Mouse (Mus musculus) cerebellum, postnatal 4 days (tissue): ENCODE measurements around the gene Fermt3.
"Not testable (repeated sequence)": the region's sequence is repeated elsewhere in the genome, so short reads cannot be mapped to it uniquely, and the experiment has no call there.

Experiments used
- DNase-seq, 2 experiments: peaks; one replicate each; pipeline ENCODE4 v3.0.0; 2022; ENCODE audit warnings: low spot score in 2 of 2, mixed read lengths in 1 of 2

The Fermt3 gene

GRCm38 (mm10) chr19:7019191-7019590 lies at the start of gene Fermt3:
TSS of gene Fermt3 (minus strand) at chr19:7019469.
- DNase-seq, result no peak

- DNase-seq, result peak; percentile 82 to 92
These were observed 48.9 kb upstream of the Fermt3 start for GRCm38 (mm10) chr19:7068136-7068535.

GRCm38 (mm10) chr19:7067344-7068050 lies 48.2 kb upstream of the Fermt3 start:
- no peak for DNase-seq

GRCm38 (mm10) chr19:7066828-7067342 lies 47.6 kb upstream of the Fermt3 start:
- no peak for DNase-seq

DNA sequence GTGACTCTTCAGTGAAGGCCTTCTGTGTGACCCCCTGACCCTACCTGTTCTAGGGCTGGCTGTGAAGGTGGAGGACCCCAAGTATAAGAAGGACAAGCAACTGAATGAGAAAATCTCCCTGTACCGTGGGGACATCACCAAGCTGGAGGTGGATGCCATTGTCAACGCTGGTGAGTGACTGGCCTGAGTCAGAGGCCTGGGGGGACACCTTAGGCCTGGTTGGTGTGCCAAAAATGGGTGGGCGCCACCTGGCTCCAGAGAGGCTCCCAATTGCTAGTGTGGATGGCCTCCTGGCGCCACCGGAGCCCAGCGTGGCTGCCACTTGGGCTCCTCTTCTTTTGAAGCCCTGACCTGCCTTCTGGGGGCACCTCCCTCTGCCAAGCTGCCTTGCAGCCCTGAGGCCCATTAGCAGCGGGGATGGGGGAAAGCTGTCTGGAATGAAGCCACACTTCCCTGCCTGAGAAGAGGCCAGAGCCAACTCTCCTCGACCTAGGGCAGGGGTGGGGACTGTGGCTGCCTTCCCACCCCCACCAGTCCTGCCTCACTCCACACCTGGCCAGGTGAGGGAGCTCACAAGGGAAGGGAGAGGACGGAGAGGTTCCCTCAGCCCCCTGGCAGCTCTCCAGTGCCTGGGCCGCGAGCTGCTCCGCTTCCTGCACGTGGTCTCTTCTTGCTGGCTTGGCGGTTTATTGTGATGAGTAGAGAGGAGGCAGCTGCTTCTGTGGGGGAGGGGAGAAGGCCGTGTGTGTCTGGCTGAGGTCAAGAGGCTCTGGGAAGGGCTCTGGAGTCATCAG lies 47.0 kb upstream of the Fermt3 start:
- DNase-seq, result peak in 1 of 2 experiments; percentile 63

DNA sequence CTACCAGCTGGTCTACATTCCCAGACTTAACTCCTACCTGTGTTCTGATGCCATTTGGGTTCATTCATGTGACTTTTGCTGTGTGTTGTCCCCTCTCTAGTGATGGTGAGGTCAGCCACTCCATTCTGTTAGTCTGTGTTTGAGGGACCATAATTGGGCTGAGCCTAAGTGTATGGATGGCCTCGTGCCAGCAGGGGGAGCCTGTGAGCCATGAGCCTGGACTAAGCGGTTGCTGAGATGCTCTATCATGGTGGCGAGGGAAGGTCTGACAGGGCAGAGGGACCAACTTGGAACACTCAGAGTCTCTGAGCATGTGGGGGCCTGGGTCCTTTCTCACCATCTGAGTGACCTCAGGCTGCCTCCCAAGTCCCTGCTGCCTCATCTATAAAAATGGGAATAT lies 45.3 kb upstream of the Fermt3 start:
- peak; percentile 86 to 89 for DNase-seq

DNA sequence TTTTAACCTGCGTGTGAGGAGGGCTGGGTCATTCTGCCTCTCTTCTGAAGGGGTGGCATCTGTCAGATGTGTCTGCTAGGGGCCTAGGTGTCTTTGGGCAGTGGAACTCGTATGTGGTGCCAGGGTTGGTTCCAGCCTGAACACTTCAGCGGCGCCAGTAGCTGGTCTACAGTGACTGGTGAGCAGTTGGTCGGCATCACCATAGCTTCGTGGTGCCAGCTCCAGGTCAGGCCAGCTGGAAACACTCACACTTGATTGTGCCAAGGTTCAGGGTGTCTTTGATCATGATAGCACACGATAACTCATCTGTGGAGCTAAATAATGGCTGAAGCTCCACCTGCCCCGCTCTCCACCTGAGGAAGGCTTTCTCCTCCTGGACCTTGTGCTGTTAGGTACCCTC lies 43.6 kb upstream of the Fermt3 start:
- DNase-seq, result no peak

DNA sequence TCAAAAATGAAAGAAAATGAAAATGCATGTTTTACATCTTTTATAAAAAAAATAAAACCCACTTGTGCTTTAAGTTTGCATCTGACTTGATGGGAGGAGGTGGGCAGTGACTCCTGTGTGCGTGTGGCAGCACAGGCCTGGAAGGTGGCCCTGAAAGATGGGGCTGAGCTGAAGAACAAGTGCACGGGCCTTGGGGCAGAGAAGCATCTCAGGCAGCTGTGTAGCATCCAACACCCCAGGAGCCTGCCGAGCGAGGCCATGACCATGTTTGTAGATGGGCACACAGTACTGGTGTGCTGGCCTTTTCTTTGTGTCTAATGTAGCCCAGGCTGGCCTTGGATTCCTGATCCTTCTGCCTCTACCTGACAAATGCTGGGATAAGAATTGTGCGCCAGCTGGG lies 42.8 kb upstream of the Fermt3 start:
- DNase-seq, result no peak

- no peak for DNase-seq
These were observed 39.3 kb upstream of the Fermt3 start for GRCm38 (mm10) chr19:7058541-7058940.

GRCm38 (mm10) chr19:7057722-7058207 lies 38.5 kb upstream of the Fermt3 start:
- DNase-seq, result no peak

- DNase-seq, result no peak
These were observed 38.0 kb upstream of the Fermt3 start for GRCm38 (mm10) chr19:7057126-7057721.

GRCm38 (mm10) chr19:7056248-7057087 lies 37.2 kb upstream of the Fermt3 start, which contains the start of gene Macrod1:
TSS of gene Macrod1 (plus strand) at chr19:7056810.
- DNase-seq, result peak in 1 of 2 experiments; percentile 63

DNA sequence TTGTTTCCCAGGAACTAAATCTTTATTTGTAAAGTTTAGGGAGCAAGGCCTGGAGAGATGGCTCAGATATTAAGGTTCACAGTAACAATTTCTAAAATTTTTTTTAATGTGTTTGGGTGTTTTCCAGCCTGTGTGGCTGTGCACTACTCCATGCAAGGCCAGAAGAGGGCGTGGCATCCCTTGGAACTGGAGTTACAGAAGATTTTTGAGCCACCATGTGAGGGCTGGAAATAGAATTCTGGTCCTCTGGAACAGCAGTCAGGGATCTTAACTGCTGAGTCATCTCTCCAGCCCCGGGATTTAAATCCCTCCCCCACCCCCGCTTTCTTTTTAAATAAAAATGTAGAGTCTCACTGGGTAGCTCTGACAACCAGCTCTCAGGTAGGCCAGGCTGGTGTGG lies 35.9 kb upstream of the Fermt3 start:
- DNase-seq, result no peak

- no peak for DNase-seq
These were observed 35.5 kb upstream of the Fermt3 start for GRCm38 (mm10) chr19:7054772-7055171.

- not testable (repeated sequence) for DNase-seq
These were observed 34.1 kb upstream of the Fermt3 start for GRCm38 (mm10) chr19:7053382-7053781.

DNA sequence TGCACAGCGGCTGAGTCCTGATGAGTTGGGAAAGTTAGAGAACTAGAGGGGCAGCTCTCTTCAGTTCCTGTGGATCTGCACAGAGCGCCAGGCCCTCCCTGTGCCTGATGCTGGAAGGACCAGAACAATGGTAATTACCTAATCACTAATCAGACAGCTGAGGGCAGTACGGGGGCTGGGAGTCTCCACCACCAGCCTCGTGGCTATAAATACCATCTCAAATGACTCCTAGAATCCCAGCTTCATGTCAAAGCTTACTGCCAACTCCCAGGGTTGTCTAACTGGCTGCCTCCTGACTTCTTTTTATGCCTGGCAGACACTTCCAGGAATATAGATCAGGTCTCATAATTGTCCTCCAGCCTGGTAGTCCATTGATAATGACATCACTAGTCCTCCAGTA lies 25.4 kb upstream of the Fermt3 start:
- DNase-seq, result no peak

DNA sequence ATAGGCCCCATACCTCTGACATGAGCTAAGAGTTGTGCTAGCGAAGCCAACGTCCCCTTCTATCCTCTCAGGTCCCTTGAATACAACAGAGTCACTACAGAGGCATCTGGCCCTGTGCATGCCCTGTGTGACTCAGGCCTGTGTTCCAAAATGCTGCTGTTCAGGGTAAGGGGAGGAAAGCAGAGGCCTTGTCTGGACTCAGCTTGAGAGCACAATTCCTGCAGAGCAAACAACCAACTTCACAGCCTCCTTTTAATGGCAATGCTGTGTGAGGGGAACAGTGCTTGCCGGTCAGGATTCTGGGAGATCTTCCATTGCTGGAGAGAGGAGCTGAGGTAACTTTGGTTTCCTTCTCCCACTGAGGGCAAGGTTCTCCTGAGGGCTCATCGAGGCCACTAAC lies 25.0 kb upstream of the Fermt3 start:
- DNase-seq, result no peak

GRCm38 (mm10) chr19:7041171-7041570 lies 21.9 kb upstream of the Fermt3 start:
- no peak for DNase-seq

DNA sequence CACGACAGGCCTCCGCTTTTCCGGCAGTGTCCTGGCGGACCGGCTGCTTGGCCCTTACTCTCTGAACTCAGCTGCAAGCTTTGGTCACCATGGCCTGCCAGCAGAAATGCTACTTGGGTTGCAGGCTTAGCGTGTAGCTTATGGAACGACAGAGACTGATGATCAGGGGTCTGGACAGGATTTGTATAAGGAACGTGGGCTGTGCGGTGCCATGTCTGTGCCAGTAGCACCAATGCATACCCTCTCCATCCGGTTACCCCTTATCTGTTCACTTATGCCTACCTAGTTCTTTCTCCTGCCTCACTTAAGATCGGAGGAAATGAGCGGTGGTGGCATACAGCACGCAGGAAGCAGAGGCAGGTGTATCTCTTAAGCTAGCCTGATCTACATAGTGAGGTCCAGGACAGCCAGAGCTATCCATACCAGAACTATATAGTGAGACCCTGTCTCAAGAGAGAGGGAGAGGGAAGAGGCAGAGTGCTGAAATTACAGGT lies 21.4 kb upstream of the Fermt3 start:
- DNase-seq, result no peak

- peak; percentile 92 to 98 for DNase-seq
These were observed 20.8 kb upstream of the Fermt3 start, which contains the start of gene Stip1 for GRCm38 (mm10) chr19:7039841-7040636. TSS of gene Stip1 (minus strand) at chr19:7039967.
